Mouse (Mus musculus) liver, embryonic 15.5 days (tissue): Measurements from ENCODE around the gene Tmem82. TPM values are rescaled to one million over a fixed set of nuclear protein-coding genes. Genes with fewer than 3 reads are reported as not detected.

Source experiments
- ATAC-seq: fragments of 200-750 bp; cut with Nextera tagmentation; 2 replicates; pipeline ENCODE4 v1.8.0; 2017; ENCODE audit warnings: moderate number of reproducible peaks, mild to moderate bottlenecking, moderate library complexity; ENCODE audit not compliant: insufficient read depth
- H3K27ac ChIP-seq: fragments of 300-500 bp; sonication (generic); replicated peaks from 2 replicates; pipeline ENCODE4 v1.5.1; 2015; ENCODE audit warnings: mild to moderate bottlenecking, inconsistent platforms
- H3K27me3 ChIP-seq: fragments of 300-500 bp; sonication (generic); 2 replicates; pipeline ENCODE4 v1.6.1; 2015; ENCODE audit warnings: mild to moderate bottlenecking, inconsistent platforms
- H3K36me3 ChIP-seq: fragments of 300-500 bp; sonication (generic); replicated peaks from 2 replicates; pipeline ENCODE4 v1.6.1; 2015; ENCODE audit warnings: moderate library complexity, mild to moderate bottlenecking, inconsistent platforms
- H3K4me1 ChIP-seq: fragments of 300-500 bp; sonication (generic); replicated peaks from 2 replicates; pipeline ENCODE4 v1.6.1; 2015; ENCODE audit warnings: inconsistent platforms
- H3K4me2 ChIP-seq: fragments of 300-500 bp; sonication (generic); 2 replicates; pipeline ENCODE4 v1.6.1; 2015; ENCODE audit warnings: moderate library complexity, mild to moderate bottlenecking, inconsistent platforms
- H3K4me3 ChIP-seq: fragments of 300-500 bp; sonication (generic); replicated peaks from 2 replicates; pipeline ENCODE4 v1.5.1; 2015; ENCODE audit warnings: mild to moderate bottlenecking, inconsistent platforms
- H3K9ac ChIP-seq: fragments of 300-500 bp; sonication (generic); 2 replicates; pipeline ENCODE4 v1.6.1; 2015; ENCODE audit warnings: moderate library complexity, mild to moderate bottlenecking, inconsistent platforms
- H3K9me3 ChIP-seq: fragments of 300-500 bp; sonication (generic); replicated peaks from 2 replicates; pipeline ENCODE4 v1.6.1; 2016; ENCODE audit warnings: inconsistent platforms
- WGBS: fragments of 180-500 bp; shearing (Covaris S2); methylation state at CpG from one replicate; pipeline ENCODE4 v1.1.7; 2015; ENCODE audit warnings: mixed read lengths; ENCODE audit not compliant: insufficient replicate concordance; 5-methylcytosine and 5-hydroxymethylcytosine counted together
- polyA plus RNA-seq: library from polyadenylated mRNA; unstranded; fragments of >200 nt; fragmentation: Nextera tagmentation; extraction: Ambion mirVana; gene quantifications from 2 replicates; pipeline ENCODE4 v1.2.1, GENCODE M21; 2015

The Tmem82 gene
- polyA plus RNA-seq, 1 experiment from 2014 or later = 4.6 TPM

GRCm38 (mm10) chr4:141598199-141598893, 20.1 kb downstream of the Tmem82 start:
- no peak for ATAC-seq
- peak overlapping the region; percentile 64 for H3K4me2 ChIP-seq
- WGBS = 5% methylated on average over 19 of the region's 19 CpGs

GRCm38 (mm10) chr4:141596700-141597328, 21.6 kb downstream of the Tmem82 start:
- no peak overlapping the region for H3K4me3 ChIP-seq
- H3K36me3 ChIP-seq = no peaks in the 10 kb centered on the region
- H3K4me2 ChIP-seq = no peak overlapping the region
- 60% methylated on average over 8 of the region's 8 CpGs for WGBS
- no peaks in the 10 kb centered on the region for H3K9me3 ChIP-seq
- ATAC-seq = no peak
- peaks cover 16% of the 10 kb centered on the region for H3K4me1 ChIP-seq
- H3K27me3 ChIP-seq = peaks cover 53% of the 10 kb centered on the region
- no peak overlapping the region for H3K27ac ChIP-seq
- no peak overlapping the region for H3K9ac ChIP-seq

More at GRCm38 (mm10) chr4:141598199-141598893, 20.1 kb downstream of the Tmem82 start:
- peak overlapping the region; percentile 41 for H3K4me3 ChIP-seq
- peaks cover 62% of the 10 kb centered on the region for H3K27me3 ChIP-seq
- H3K9ac ChIP-seq = no peak overlapping the region
- no peak overlapping the region for H3K27ac ChIP-seq
- H3K4me1 ChIP-seq = peaks cover 16% of the 10 kb centered on the region
- no peaks in the 10 kb centered on the region for H3K36me3 ChIP-seq
- H3K9me3 ChIP-seq = no peaks in the 10 kb centered on the region

- H3K27me3 ChIP-seq = peaks cover 42% of the 10 kb centered on the region
- no peak overlapping the region for H3K4me3 ChIP-seq
- 64% methylated on average over 9 of the region's 9 CpGs for WGBS
- H3K4me2 ChIP-seq = no peak overlapping the region
- no peaks in the 10 kb centered on the region for H3K9me3 ChIP-seq
- no peak overlapping the region for H3K27ac ChIP-seq
- no peak overlapping the region for H3K9ac ChIP-seq
- H3K36me3 ChIP-seq = no peaks in the 10 kb centered on the region
- no peak for ATAC-seq
- peaks cover 16% of the 10 kb centered on the region for H3K4me1 ChIP-seq
Measured at GRCm38 (mm10) chr4:141595605-141596268, 22.7 kb downstream of the Tmem82 start.

DNA sequence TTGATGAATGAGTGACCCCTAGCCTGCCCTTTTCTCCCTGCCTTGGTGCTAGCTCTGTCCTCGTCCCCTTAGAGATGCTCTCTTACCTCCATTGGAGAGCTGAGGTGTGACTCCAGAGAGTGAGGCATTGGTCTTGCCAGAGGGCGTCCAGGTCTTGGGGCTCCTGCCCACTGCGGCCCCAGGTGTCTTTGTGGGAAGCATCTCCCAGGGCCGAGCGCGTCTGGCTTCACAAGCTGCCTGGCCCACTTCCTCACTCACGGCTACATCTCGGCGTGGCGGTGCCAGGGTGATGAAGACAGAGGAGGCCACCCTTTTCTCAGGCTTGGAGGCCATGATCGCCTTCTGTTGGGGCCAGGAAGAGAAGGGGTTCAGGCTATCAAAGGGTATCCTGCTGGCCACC, 23.3 kb downstream of the Tmem82 start:
- Histone ChIP-seq H3K9ac (no peak overlapping the region), H3K27me3 (peaks cover 36% of the 10 kb centered on the region), H3K4me3 (no peak overlapping the region), H3K4me1 (peaks cover 16% of the 10 kb centered on the region), H3K27ac (no peak overlapping the region), H3K36me3 (no peaks in the 10 kb centered on the region), H3K9me3 (no peaks in the 10 kb centered on the region), H3K4me2 (no peak overlapping the region)
- no peak for ATAC-seq
- WGBS = 76% methylated on average over 11 of the region's 11 CpGs

- Histone ChIP-seq H3K27me3 (peaks cover under 1% of the 10 kb centered on the region; the same call in 1 of the 2 replicates), H3K4me2 (no peak overlapping the region), H3K27ac (no peak overlapping the region), H3K36me3 (no peaks in the 10 kb centered on the region), H3K4me1 (no peaks in the 10 kb centered on the region), H3K9me3 (no peaks in the 10 kb centered on the region), H3K9ac (no peak overlapping the region), H3K4me3 (no peak overlapping the region)
- WGBS = 12% methylated on average over 3 of the region's 3 CpGs
- ATAC-seq = no peak
Measured at GRCm38 (mm10) chr4:141591547-141591946, 26.9 kb downstream of the Tmem82 start.

DNA sequence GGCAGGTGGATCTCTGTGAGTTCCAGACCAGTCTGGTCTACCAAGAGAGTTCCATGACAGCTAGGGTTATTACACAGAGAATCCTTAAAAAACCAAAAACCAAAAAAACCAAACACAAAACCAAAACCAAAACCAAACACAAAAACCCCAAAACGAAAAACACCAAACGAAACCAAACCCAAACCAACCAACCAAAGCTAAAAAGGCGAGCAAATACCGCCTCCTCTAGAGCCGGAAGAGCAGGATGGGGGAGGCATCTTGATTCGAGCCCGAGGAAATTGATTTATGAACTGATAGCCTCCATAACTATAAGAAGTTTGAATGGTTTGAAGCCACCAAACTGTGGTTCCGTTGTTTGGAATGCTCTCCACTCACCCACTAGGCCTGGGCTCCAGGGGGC, 34.5 kb downstream of the Tmem82 start:
- Histone ChIP-seq H3K36me3 (no peaks in the 10 kb centered on the region), H3K27me3 (no peaks in the 10 kb centered on the region), H3K4me2 (no peak overlapping the region), H3K9me3 (no peaks in the 10 kb centered on the region), H3K4me1 (peaks cover 2% of the 10 kb centered on the region; the same call in 1 of the 2 replicates), H3K9ac (no peak overlapping the region), H3K27ac (no peak overlapping the region), H3K4me3 (no peak overlapping the region)
- no peak for ATAC-seq
- 71% methylated on average over 8 of the region's 8 CpGs for WGBS

DNA sequence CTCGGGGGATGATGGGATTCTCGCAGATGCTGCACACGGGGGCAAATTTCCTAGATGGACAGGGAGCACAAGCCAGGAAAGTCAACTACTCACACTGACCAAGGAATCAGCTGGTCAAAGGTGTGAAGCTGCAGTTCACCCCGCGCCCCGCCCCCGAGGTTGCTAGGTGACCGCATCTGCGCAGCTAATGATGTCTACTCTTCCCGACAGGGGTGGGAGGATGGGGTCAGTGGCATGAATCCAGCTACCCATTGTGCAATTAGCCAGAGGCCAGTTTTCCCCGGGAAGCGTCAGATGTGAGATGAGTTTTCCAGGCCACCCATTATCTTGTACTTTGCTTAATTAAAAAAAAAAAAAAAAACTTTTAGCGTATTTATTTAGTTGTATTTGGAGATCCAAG, 37.4 kb downstream of the Tmem82 start:
- no peak overlapping the region for H3K27ac ChIP-seq
- H3K9ac ChIP-seq = no peak overlapping the region
- peaks cover 9% of the 10 kb centered on the region for H3K4me1 ChIP-seq
- no peak overlapping the region for H3K4me2 ChIP-seq
- no peaks in the 10 kb centered on the region for H3K27me3 ChIP-seq
- WGBS = 82% methylated on average over 13 of the region's 13 CpGs
- ATAC-seq = no peak
- H3K36me3 ChIP-seq = no peaks in the 10 kb centered on the region
- no peaks in the 10 kb centered on the region for H3K9me3 ChIP-seq
- no peak overlapping the region for H3K4me3 ChIP-seq

- no peak overlapping the region for H3K4me3 ChIP-seq
- no peaks in the 10 kb centered on the region for H3K27me3 ChIP-seq
- no peak overlapping the region for H3K27ac ChIP-seq
- no peaks in the 10 kb centered on the region for H3K36me3 ChIP-seq
- peaks cover 13% of the 10 kb centered on the region for H3K4me1 ChIP-seq
- H3K4me2 ChIP-seq = no peak overlapping the region
- no peak overlapping the region for H3K9ac ChIP-seq
- H3K9me3 ChIP-seq = no peaks in the 10 kb centered on the region
- 8% methylated on average over 3 of the region's 3 CpGs for WGBS
- ATAC-seq = peak; percentile 67
Measured at GRCm38 (mm10) chr4:141578833-141579232, 39.6 kb downstream of the Tmem82 start.

DNA sequence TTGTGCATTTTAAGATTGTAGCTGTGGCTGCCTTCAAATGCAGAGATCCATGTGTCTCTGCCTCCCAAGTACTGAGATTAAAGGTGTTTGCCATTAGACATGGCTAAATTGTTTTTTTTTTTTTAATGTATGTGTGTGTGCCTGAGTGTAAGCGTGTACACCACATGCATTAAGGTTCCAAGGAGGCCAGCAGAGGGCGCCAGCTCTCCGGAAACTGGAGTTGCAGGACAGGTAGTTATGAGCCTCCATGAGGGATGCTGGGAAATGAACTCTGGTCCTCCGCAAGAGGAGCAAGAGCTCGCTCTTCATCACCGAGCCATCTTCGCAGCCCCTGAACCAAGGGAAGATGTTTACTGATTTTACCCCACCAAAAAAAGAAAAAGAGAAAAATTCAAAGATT, 41.6 kb downstream of the Tmem82 start:
- no peak overlapping the region for H3K4me3 ChIP-seq
- H3K4me1 ChIP-seq = peaks cover 20% of the 10 kb centered on the region
- 77% methylated on average over 7 of the region's 7 CpGs for WGBS
- no peak overlapping the region for H3K9ac ChIP-seq
- no peak overlapping the region for H3K27ac ChIP-seq
- H3K9me3 ChIP-seq = no peaks in the 10 kb centered on the region
- peaks cover 5% of the 10 kb centered on the region; the same call in 1 of the 2 replicates for H3K27me3 ChIP-seq
- no peak overlapping the region for H3K4me2 ChIP-seq
- no peak for ATAC-seq
- no peaks in the 10 kb centered on the region for H3K36me3 ChIP-seq

DNA sequence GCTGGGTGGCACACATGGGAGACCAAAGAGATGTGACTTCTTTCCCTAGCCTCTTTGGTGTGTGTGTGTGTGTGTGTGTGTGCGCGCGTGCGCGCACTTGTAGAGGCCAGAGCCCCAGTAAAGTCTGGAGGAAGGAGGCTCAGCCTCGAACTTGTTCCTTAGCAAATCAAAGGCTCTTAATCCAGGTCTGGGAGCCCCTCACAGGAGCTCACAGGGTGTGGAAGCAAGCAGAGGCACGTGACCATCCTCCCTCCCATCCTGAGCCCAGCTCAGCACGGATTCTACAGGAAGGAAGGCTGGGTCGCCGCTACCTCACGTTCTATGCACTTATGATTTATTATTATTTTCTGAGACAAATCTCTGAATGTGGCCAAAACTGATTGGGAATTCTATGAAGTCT, 42.0 kb downstream of the Tmem82 start:
- no peak for ATAC-seq
- Histone ChIP-seq H3K27me3 (peaks cover 5% of the 10 kb centered on the region; the same call in 1 of the 2 replicates), H3K4me2 (no peak overlapping the region), H3K9me3 (no peaks in the 10 kb centered on the region), H3K36me3 (no peaks in the 10 kb centered on the region), H3K27ac (no peak overlapping the region), H3K4me3 (no peak overlapping the region), H3K4me1 (peaks cover 20% of the 10 kb centered on the region), H3K9ac (no peak overlapping the region)
- 68% methylated on average over 11 of the region's 11 CpGs for WGBS
